Mouse (Mus musculus) neural tube, embryonic 15.5 days (tissue): ENCODE measurements around the gene Kif1c. TPM values are rescaled to one million over a fixed set of nuclear protein-coding genes. Genes with fewer than 3 reads are reported as not detected.

Experiments
- ATAC-seq: fragments of 200-750 bp; cut with Nextera tagmentation; 2 replicates; pipeline ENCODE4 v1.8.0; 2017; ENCODE audit warnings: mild to moderate bottlenecking, moderate TSS enrichment, moderate library complexity; ENCODE audit not compliant: low FRiP score
- H3K27ac ChIP-seq: fragments of 300-500 bp; sonication (generic); replicated peaks from 2 replicates; pipeline ENCODE4 v1.5.1; 2015; ENCODE audit warnings: mild to moderate bottlenecking, inconsistent platforms
- H3K27me3 ChIP-seq: fragments of 300-500 bp; sonication (generic); replicated peaks from 2 replicates; pipeline ENCODE4 v1.6.1; 2015; ENCODE audit warnings: inconsistent platforms
- H3K36me3 ChIP-seq: fragments of 300-500 bp; sonication (generic); 2 replicates; pipeline ENCODE4 v1.6.1; 2015; ENCODE audit warnings: inconsistent platforms
- H3K4me1 ChIP-seq: fragments of 300-500 bp; sonication (generic); 2 replicates; pipeline ENCODE4 v1.6.1; 2015; ENCODE audit warnings: inconsistent platforms
- H3K4me2 ChIP-seq: fragments of 300-500 bp; sonication (generic); 2 replicates; pipeline ENCODE4 v1.6.1; 2015; ENCODE audit warnings: inconsistent platforms, mild to moderate bottlenecking, moderate library complexity
- H3K4me3 ChIP-seq: fragments of 300-500 bp; sonication (generic); replicated peaks from 2 replicates; pipeline ENCODE4 v1.5.1; 2015; ENCODE audit warnings: mild to moderate bottlenecking, inconsistent platforms
- H3K9ac ChIP-seq: fragments of 300-500 bp; sonication (generic); replicated peaks from 2 replicates; pipeline ENCODE4 v1.6.1; 2015; ENCODE audit warnings: mild to moderate bottlenecking, inconsistent platforms
- H3K9me3 ChIP-seq: fragments of 300-500 bp; sonication (generic); replicated peaks from 2 replicates; pipeline ENCODE4 v1.6.1; 2016; ENCODE audit warnings: inconsistent platforms
- WGBS: fragments of 180-500 bp; shearing (Covaris S2); methylation state at CpG from one replicate; pipeline ENCODE4 v1.1.7; 2015; ENCODE audit warnings: mixed read lengths; 5-methylcytosine and 5-hydroxymethylcytosine counted together
- polyA plus RNA-seq: library from polyadenylated mRNA; unstranded; fragments of >200 nt; fragmentation: Nextera tagmentation; extraction: Ambion mirVana; gene quantifications from 2 replicates; pipeline ENCODE4 v1.2.1, GENCODE M21; 2015

Gene Kif1c
- polyA plus RNA-seq, 1 experiment from 2014 or later: 1.6 TPM

GRCm38 (mm10) chr11:70701984-70702733 is 1.8 kb downstream of the Kif1c start:
- Histone ChIP-seq H3K27me3 (no peaks in the 10 kb centered on the region), H3K27ac (no peak overlapping the region), H3K4me2 (peak overlapping the region; percentile 89), H3K36me3 (peaks cover 39% of the 10 kb centered on the region), H3K4me1 (peaks cover 32% of the 10 kb centered on the region), H3K4me3 (peak overlapping the region; percentile 93), H3K9ac (peak overlapping the region; percentile 94; the same call in 1 of the 2 replicates), H3K9me3 (no peaks in the 10 kb centered on the region)
- WGBS: 89% methylated on average over 6 of the region's 6 CpGs
- ATAC-seq: no peak

DNA sequence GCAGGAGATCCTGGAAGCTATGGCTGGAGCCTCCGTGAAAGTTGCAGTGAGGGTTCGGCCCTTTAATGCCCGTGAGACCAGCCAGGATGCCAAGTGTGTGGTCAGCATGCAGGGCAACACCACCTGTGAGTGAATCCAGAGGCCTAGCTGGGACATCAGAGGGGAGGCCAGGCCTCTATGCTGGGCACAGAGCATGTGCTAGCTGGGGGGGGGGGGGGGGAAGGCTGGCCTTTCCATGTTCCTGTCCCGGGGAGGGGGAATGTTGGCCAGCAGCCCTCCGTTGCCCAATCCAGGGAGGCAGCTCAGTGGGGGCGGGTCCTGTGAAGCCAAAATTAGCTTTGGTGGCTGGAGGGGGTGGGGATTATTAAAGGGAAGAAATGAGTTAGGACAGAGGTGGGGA is 2.4 kb downstream of the Kif1c start:
- Histone ChIP-seq H3K4me2 (peak overlapping the region; percentile 89), H3K27ac (no peak overlapping the region), H3K36me3 (peaks cover 45% of the 10 kb centered on the region), H3K4me1 (peaks cover 32% of the 10 kb centered on the region), H3K9ac (peak overlapping the region; percentile 10; the same call in 1 of the 2 replicates), H3K4me3 (no peak overlapping the region), H3K27me3 (no peaks in the 10 kb centered on the region), H3K9me3 (no peaks in the 10 kb centered on the region)
- no peak for ATAC-seq
- WGBS: 79% methylated on average over 6 of the region's 6 CpGs

- Histone ChIP-seq H3K4me3 (no peak overlapping the region), H3K9me3 (no peaks in the 10 kb centered on the region), H3K4me2 (no peak overlapping the region), H3K4me1 (peaks cover 21% of the 10 kb centered on the region), H3K36me3 (peaks cover 78% of the 10 kb centered on the region), H3K27ac (no peak overlapping the region), H3K9ac (no peak overlapping the region), H3K27me3 (no peaks in the 10 kb centered on the region)
- ATAC-seq: no peak
- 83% methylated on average over 3 of the region's 3 CpGs for WGBS
These were observed 5.8 kb downstream of the Kif1c start for GRCm38 (mm10) chr11:70706127-70706526.

DNA sequence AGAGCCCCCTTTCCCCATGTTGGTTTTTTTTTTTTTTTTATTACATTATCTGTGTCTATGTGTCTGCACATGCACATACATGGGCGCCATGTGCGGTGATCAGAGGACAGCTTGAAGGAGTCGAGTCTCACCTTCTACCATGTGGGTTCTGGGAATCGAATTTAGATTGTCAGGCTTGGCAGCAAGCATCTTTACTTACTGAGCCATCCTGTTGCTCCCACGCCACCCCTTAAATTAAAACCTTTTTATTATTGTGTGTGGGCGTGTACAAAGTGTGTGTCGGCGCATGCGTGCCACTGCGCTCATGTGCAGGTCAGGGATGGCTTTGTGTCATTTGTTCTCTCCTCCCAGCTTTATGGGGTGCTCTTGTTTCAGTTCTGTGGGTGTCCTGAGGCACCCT is 10.7 kb downstream of the Kif1c start:
- ATAC-seq: no peak
- Histone ChIP-seq H3K27ac (no peak overlapping the region), H3K27me3 (no peaks in the 10 kb centered on the region), H3K4me2 (no peak overlapping the region), H3K4me3 (no peak overlapping the region), H3K36me3 (peaks cover 75% of the 10 kb centered on the region), H3K4me1 (no peaks in the 10 kb centered on the region), H3K9ac (no peak overlapping the region), H3K9me3 (no peaks in the 10 kb centered on the region)
- 96% methylated on average over 10 of the region's 10 CpGs for WGBS

- WGBS: 92% methylated on average over 6 of the region's 6 CpGs
- Histone ChIP-seq H3K4me2 (no peak overlapping the region), H3K27me3 (no peaks in the 10 kb centered on the region), H3K4me3 (no peak overlapping the region), H3K27ac (no peak overlapping the region), H3K4me1 (no peaks in the 10 kb centered on the region), H3K9me3 (no peaks in the 10 kb centered on the region), H3K9ac (no peak overlapping the region), H3K36me3 (peaks cover 69% of the 10 kb centered on the region)
- ATAC-seq: no peak
These were observed 12.9 kb downstream of the Kif1c start for GRCm38 (mm10) chr11:70713222-70713621.

GRCm38 (mm10) chr11:70715832-70716231 is 15.5 kb downstream of the Kif1c start:
- H3K9ac ChIP-seq: no peak overlapping the region
- no peak overlapping the region for H3K4me3 ChIP-seq
- H3K27ac ChIP-seq: no peak overlapping the region
- no peaks in the 10 kb centered on the region for H3K27me3 ChIP-seq
- no peaks in the 10 kb centered on the region for H3K4me1 ChIP-seq
- WGBS: 90% methylated on average over 6 of the region's 6 CpGs
- H3K36me3 ChIP-seq: peaks cover 70% of the 10 kb centered on the region
- H3K9me3 ChIP-seq: no peaks in the 10 kb centered on the region
- H3K4me2 ChIP-seq: no peak overlapping the region
- ATAC-seq: no peak

GRCm38 (mm10) chr11:70718481-70718880 is 18.1 kb downstream of the Kif1c start:
- Histone ChIP-seq H3K4me1 (no peaks in the 10 kb centered on the region), H3K4me3 (no peak overlapping the region), H3K36me3 (peaks cover 73% of the 10 kb centered on the region), H3K27me3 (no peaks in the 10 kb centered on the region), H3K27ac (no peak overlapping the region), H3K9me3 (no peaks in the 10 kb centered on the region), H3K9ac (no peak overlapping the region), H3K4me2 (no peak overlapping the region)
- WGBS: 96% methylated on average over 5 of the region's 5 CpGs
- no peak for ATAC-seq

DNA sequence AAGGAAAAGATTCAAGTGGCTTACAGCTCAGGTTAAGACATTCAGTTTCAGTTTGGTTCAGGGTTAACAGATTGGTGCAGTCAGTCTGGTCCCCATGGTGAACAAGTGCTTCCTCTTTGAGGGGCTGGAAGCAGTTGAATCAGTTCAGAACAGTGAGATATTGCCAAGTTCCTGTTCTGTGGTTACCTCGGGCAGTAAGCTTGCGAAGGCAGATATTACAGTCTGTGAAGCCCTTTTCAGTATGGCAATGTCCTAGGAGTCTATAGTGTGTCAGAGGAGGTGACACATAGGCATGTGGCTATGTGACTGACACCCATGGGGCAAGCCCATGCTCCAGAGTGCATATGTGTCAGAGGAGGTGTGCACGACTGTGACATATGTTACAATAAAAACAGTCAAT is 20.2 kb downstream of the Kif1c start:
- ATAC-seq: no peak
- no peak overlapping the region for H3K4me2 ChIP-seq
- H3K27ac ChIP-seq: no peak overlapping the region
- H3K9me3 ChIP-seq: no peaks in the 10 kb centered on the region
- H3K9ac ChIP-seq: no peak overlapping the region
- H3K4me3 ChIP-seq: no peak overlapping the region
- H3K4me1 ChIP-seq: no peaks in the 10 kb centered on the region
- peaks cover 88% of the 10 kb centered on the region for H3K36me3 ChIP-seq
- no peaks in the 10 kb centered on the region for H3K27me3 ChIP-seq
- 91% methylated on average over 3 of the region's 3 CpGs for WGBS

DNA sequence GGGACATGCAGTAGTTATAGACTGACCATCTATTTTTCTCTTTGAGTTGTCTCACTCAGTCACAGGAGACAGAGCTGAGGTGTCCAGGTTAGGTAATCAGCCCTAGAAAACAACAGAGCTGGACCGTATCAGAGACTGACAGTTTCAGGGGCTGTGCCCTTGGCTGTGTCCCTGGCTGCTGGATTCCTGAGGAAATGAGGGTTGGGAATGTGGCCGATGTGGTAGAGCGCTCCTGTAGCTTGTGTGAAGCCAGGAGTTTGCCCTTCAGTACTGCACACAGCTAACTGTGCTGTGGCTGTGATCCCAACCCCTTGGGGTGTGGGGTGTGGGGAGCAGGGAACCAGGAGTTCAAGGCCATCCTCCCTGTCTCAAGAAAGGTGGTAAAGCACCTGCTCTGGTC is 20.7 kb downstream of the Kif1c start:
- ATAC-seq: no peak
- 97% methylated on average over 3 of the region's 3 CpGs for WGBS
- no peaks in the 10 kb centered on the region for H3K27me3 ChIP-seq
- no peaks in the 10 kb centered on the region for H3K9me3 ChIP-seq
- H3K4me2 ChIP-seq: no peak overlapping the region
- H3K27ac ChIP-seq: no peak overlapping the region
- H3K4me3 ChIP-seq: no peak overlapping the region
- no peak overlapping the region for H3K9ac ChIP-seq
- H3K36me3 ChIP-seq: peaks cover 89% of the 10 kb centered on the region
- H3K4me1 ChIP-seq: no peaks in the 10 kb centered on the region

DNA sequence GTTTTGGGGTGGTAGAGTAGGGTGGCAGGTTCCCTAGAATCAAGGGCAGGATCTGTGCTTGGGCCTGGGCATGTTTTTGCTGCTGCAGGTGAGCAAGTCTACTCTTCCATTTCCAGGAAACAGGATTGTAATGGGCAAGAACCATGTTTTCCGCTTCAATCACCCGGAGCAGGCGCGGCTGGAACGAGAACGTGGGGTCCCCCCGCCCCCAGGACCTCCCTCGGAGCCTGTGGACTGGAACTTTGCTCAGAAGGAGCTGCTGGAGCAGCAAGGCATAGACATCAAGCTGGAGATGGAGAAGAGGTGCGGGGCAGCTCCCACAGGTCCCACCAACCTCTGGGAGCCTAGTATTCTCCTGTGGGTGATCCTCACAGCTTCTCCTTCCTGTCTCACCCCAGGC is 24.4 kb downstream of the Kif1c start:
- H3K36me3 ChIP-seq: peaks cover 90% of the 10 kb centered on the region
- H3K27ac ChIP-seq: no peak overlapping the region
- H3K4me1 ChIP-seq: no peaks in the 10 kb centered on the region
- H3K27me3 ChIP-seq: no peaks in the 10 kb centered on the region
- 95% methylated on average over 9 of the region's 9 CpGs for WGBS
- H3K9me3 ChIP-seq: no peaks in the 10 kb centered on the region
- no peak overlapping the region for H3K9ac ChIP-seq
- H3K4me3 ChIP-seq: no peak overlapping the region
- ATAC-seq: no peak
- no peak overlapping the region for H3K4me2 ChIP-seq

DNA sequence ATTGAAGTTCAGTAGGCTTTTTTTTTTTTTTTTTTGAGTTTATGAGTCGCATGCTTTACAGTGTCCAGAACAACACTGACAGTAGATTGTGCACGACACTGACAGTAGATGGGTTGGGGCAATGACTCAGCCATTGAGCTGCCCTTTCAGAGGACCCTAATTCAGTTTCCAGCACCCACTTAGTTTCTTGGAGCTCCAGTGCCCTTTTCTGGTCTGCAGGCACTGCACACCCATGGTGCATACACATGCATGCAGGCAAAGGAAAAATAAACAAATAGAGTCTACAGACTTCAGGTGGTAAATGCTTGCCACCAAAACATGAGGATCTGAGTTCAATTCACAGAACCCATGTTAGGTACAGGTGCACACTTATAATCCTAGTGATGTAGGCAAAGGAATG is 26.2 kb downstream of the Kif1c start:
- Histone ChIP-seq H3K4me2 (no peak overlapping the region), H3K4me3 (no peak overlapping the region), H3K9ac (no peak overlapping the region), H3K27ac (no peak overlapping the region), H3K4me1 (no peaks in the 10 kb centered on the region; the same call in 1 of the 2 replicates), H3K9me3 (no peaks in the 10 kb centered on the region), H3K27me3 (no peaks in the 10 kb centered on the region), H3K36me3 (peaks cover 71% of the 10 kb centered on the region)
- 92% methylated on average over 2 of the region's 2 CpGs for WGBS
- ATAC-seq: no peak

DNA sequence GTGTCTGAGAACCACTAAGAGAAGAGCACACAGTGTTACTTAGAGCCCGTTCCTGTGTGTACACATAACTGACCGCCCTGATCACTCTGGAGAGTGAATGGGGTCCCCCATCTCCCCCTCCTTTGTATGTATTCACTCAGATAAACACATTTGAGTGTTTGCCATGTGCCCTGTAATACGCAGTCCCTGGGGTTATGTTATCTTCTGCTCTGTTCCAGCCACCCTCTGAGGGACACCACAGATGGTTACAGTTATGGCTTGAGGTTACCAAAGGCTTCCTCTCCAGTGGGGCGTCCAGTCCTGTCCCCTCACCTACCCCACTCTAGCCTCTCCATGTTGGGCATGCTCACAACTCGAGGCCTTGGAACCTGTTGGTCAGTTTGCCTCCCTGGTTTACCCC is 27.0 kb downstream of the Kif1c start:
- no peaks in the 10 kb centered on the region for H3K27me3 ChIP-seq
- WGBS: 92% methylated on average over 5 of the region's 5 CpGs
- no peaks in the 10 kb centered on the region for H3K9me3 ChIP-seq
- H3K4me3 ChIP-seq: no peak overlapping the region
- no peak for ATAC-seq
- no peak overlapping the region for H3K9ac ChIP-seq
- no peak overlapping the region for H3K27ac ChIP-seq
- peaks cover 64% of the 10 kb centered on the region for H3K36me3 ChIP-seq
- no peak overlapping the region for H3K4me2 ChIP-seq
- H3K4me1 ChIP-seq: no peaks in the 10 kb centered on the region; the same call in 1 of the 2 replicates
